Mouse (Mus musculus): ENCODE measurements at regions not wholly inside any gene's neighbourhood (a gene's known extent, or its start where the extent isn't known, plus 50 kb on each side); places are given as distances from the start of the nearest gene placed in this dataset.

DNA sequence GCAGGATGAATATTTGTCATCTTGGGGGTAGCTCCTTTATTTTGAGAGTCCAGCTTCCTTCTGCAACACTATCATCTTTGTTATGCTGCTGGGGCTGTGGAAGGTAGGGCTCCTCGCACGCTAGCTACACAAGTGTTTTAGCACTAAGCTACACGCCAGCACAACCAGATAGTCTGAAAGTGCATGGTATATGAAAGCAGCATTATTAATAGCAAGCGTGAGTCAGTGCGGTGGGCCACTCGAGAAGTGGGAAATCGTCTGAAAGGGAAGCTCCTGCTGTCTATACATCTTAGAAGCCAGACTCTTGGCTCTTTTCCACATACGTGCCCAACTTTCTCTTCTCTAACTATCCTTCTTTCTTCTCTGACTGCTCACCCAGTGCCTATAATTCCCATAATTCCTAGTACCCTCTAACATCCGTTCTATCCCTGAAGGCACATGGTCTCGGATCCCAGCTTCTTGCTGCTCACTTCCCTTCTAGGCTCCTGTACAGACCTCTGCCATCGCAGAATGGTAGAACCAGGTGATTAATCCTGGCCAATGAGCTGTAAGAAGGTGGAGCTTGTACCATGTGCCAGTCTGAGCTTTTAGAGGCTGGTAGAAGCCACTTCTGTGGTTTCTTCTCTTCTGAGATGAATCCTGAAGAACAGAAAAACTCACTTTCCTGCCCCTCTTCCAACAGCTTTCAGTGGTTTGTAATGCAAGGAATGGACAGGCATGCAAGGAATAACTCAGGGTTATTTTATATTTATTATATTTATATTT lies 55.5 kb downstream of the E030025P04Rik start:
- H3K27me3 ChIP-seq (ENCODE audit: insufficient read depth, low read length) = no peaks in the 10 kb centered on the region
- ATAC-seq (ENCODE audit: low FRiP score, low TSS enrichment) = no peak
- no peaks in the 10 kb centered on the region for H3K9me3 ChIP-seq (ENCODE audit: low read length)
- no peak overlapping the region for H3K27ac ChIP-seq (ENCODE audit: low read length)
- H3K9ac ChIP-seq (replicated peaks; ENCODE audit: low read length) = no peak overlapping the region
- H3K4me1 ChIP-seq (ENCODE audit: insufficient read depth, low read length) = no peaks in the 10 kb centered on the region
- no peak overlapping the region for H3K4me2 ChIP-seq (replicated peaks; ENCODE audit: low read depth, low read length)
- WGBS = 85% methylated on average over 11 of the region's 11 CpGs
- no peak overlapping the region for H3K4me3 ChIP-seq (ENCODE audit: low read length)
- no peaks in the 10 kb centered on the region for H3K36me3 ChIP-seq (ENCODE audit: insufficient read depth, low read length)

- H3K27ac ChIP-seq (ENCODE audit: low read length) = no peak overlapping the region
- H3K4me1 ChIP-seq (ENCODE audit: insufficient read depth, low read length) = no peaks in the 10 kb centered on the region
- H3K9me3 ChIP-seq (ENCODE audit: low read length) = no peaks in the 10 kb centered on the region
- no peak overlapping the region for H3K9ac ChIP-seq (replicated peaks; ENCODE audit: low read length)
- no peaks in the 10 kb centered on the region for H3K36me3 ChIP-seq (ENCODE audit: insufficient read depth, low read length)
- H3K4me2 ChIP-seq (replicated peaks; ENCODE audit: low read depth, low read length) = no peak overlapping the region
- H3K27me3 ChIP-seq (ENCODE audit: insufficient read depth, low read length) = no peaks in the 10 kb centered on the region
- 91% methylated on average over 4 of the region's 4 CpGs for WGBS
- ATAC-seq (ENCODE audit: low FRiP score, low TSS enrichment) = no peak
- no peak overlapping the region for H3K4me3 ChIP-seq (ENCODE audit: low read length)
These were observed 62.2 kb downstream of the E030025P04Rik start for GRCm38 (mm10) chr11:109081957-109082356.

DNA sequence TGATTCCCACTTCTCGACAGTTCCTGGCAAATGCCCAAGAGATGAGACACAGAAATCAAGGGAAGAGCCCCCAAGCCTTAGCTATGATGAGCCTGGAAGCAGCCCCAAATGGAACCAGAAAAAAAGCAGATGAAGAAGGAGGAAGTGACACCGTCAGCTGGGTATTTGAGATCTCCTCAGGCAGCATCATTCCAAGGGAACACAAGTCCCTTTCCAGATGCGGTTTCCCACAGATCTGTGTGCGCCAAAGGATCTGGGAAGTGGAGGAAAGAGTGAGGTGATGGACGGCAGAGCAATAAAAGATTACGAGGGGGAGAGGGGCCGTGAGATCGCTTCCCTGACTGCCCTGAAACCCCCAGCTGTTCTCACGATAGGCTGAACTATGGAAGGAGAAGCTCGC lies 62.7 kb downstream of the E030025P04Rik start:
- Histone ChIP-seq H3K27me3 (ENCODE audit: insufficient read depth, low read length) (no peaks in the 10 kb centered on the region), H3K27ac (ENCODE audit: low read length) (no peak overlapping the region), H3K9ac (replicated peaks; ENCODE audit: low read length) (no peak overlapping the region), H3K4me1 (ENCODE audit: insufficient read depth, low read length) (no peaks in the 10 kb centered on the region), H3K36me3 (ENCODE audit: insufficient read depth, low read length) (no peaks in the 10 kb centered on the region), H3K4me3 (ENCODE audit: low read length) (no peak overlapping the region), H3K9me3 (ENCODE audit: low read length) (no peaks in the 10 kb centered on the region), H3K4me2 (replicated peaks; ENCODE audit: low read depth, low read length) (no peak overlapping the region)
- ATAC-seq (ENCODE audit: low FRiP score, low TSS enrichment) = no peak
- 20% methylated on average over 10 of the region's 10 CpGs for WGBS

- Histone ChIP-seq H3K4me1 (ENCODE audit: insufficient read depth, low read length) (no peaks in the 10 kb centered on the region), H3K36me3 (ENCODE audit: insufficient read depth, low read length) (no peaks in the 10 kb centered on the region), H3K9ac (replicated peaks; ENCODE audit: low read length) (no peak overlapping the region), H3K4me3 (ENCODE audit: low read length) (no peak overlapping the region), H3K4me2 (replicated peaks; ENCODE audit: low read depth, low read length) (no peak overlapping the region), H3K27ac (ENCODE audit: low read length) (no peak overlapping the region), H3K9me3 (ENCODE audit: low read length) (no peaks in the 10 kb centered on the region), H3K27me3 (ENCODE audit: insufficient read depth, low read length) (no peaks in the 10 kb centered on the region)
- 65% methylated on average over 9 of the region's 9 CpGs for WGBS
- ATAC-seq (ENCODE audit: low FRiP score, low TSS enrichment) = no peak
These were observed 63.2 kb downstream of the E030025P04Rik start for GRCm38 (mm10) chr11:109080847-109081415.

- Histone ChIP-seq H3K9me3 (ENCODE audit: low read length) (no peaks in the 10 kb centered on the region), H3K4me3 (ENCODE audit: low read length) (no peak overlapping the region), H3K36me3 (ENCODE audit: insufficient read depth, low read length) (no peaks in the 10 kb centered on the region), H3K9ac (replicated peaks; ENCODE audit: low read length) (no peak overlapping the region), H3K27me3 (ENCODE audit: insufficient read depth, low read length) (no peaks in the 10 kb centered on the region), H3K27ac (ENCODE audit: low read length) (no peak overlapping the region), H3K4me2 (replicated peaks; ENCODE audit: low read depth, low read length) (no peak overlapping the region), H3K4me1 (ENCODE audit: insufficient read depth, low read length) (no peaks in the 10 kb centered on the region)
- 89% methylated on average over 4 of the region's 4 CpGs for WGBS
- ATAC-seq (ENCODE audit: low FRiP score, low TSS enrichment) = no peak
These were observed 64.7 kb downstream of the E030025P04Rik start for GRCm38 (mm10) chr11:109079466-109079865.

GRCm38 (mm10) chr11:109076587-109077417 lies 67.4 kb downstream of the E030025P04Rik start:
- no peak for ATAC-seq (ENCODE audit: low FRiP score, low TSS enrichment)

DNA sequence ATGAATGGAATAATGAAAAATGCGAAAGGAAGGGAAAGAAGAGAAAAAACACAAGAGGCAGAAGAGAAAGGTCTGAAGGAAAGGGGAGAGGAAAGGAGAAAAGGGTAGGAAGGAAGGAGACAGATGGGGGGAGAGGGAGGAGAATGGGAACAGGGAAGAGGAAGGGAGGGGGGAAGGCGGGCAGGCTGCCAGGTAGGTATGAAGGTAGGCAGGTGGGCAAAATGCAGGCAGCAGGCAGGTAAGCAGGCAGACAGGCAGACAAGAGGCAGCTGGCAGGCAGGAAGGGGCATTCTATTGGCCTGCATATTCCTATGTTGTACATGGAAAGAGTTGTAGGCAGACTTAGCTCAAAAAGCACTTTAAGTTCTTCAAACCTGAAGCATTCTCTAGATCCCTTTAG lies 72.8 kb downstream of the E030025P04Rik start:
- Histone ChIP-seq H3K27me3 (ENCODE audit: insufficient read depth, low read length) (peaks cover 14% of the 10 kb centered on the region), H3K4me3 (ENCODE audit: low read length) (no peak overlapping the region), H3K4me1 (ENCODE audit: insufficient read depth, low read length) (peaks cover 13% of the 10 kb centered on the region; the same call in 1 of the 2 replicates), H3K4me2 (replicated peaks; ENCODE audit: low read depth, low read length) (no peak overlapping the region), H3K27ac (ENCODE audit: low read length) (no peak overlapping the region), H3K9ac (replicated peaks; ENCODE audit: low read length) (no peak overlapping the region), H3K9me3 (ENCODE audit: low read length) (no peaks in the 10 kb centered on the region), H3K36me3 (ENCODE audit: insufficient read depth, low read length) (no peaks in the 10 kb centered on the region)
- WGBS = 59% methylated on average over 2 of the region's 2 CpGs
- ATAC-seq (ENCODE audit: low FRiP score, low TSS enrichment) = no peak

More at GRCm38 (mm10) chr11:109076587-109077417, 67.4 kb downstream of the E030025P04Rik start:
- no peak overlapping the region for H3K4me2 ChIP-seq (replicated peaks; ENCODE audit: low read depth, low read length)
- no peaks in the 10 kb centered on the region for H3K36me3 ChIP-seq (ENCODE audit: insufficient read depth, low read length)
- H3K27me3 ChIP-seq (ENCODE audit: insufficient read depth, low read length) = no peaks in the 10 kb centered on the region
- H3K9me3 ChIP-seq (ENCODE audit: low read length) = no peaks in the 10 kb centered on the region
- no peak overlapping the region for H3K27ac ChIP-seq (ENCODE audit: low read length)
- no peaks in the 10 kb centered on the region for H3K4me1 ChIP-seq (ENCODE audit: insufficient read depth, low read length)
- no peak overlapping the region for H3K4me3 ChIP-seq (ENCODE audit: low read length)
- WGBS = 71% methylated on average over 19 of the region's 19 CpGs
- no peak overlapping the region for H3K9ac ChIP-seq (replicated peaks; ENCODE audit: low read length)

DNA sequence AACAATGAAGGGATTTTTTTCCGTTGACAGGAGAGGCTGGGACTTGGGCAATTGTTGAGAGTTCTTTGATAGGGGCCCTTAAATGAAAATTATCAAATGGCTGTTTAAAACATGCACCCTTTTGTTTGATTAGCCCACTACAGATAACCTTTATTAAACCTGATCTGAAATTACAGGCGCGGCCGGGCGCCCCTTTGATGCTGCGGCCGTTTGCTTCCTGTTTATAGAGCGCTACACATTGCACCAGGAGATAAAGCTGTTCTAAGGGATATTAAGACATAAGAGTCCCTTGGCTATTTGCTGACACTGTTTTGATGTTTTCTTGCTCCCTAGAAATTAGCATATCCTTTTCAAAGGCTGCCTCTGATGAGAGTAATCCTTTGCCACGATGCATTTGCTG lies 73.8 kb downstream of the E030025P04Rik start:
- H3K9me3 ChIP-seq (ENCODE audit: low read length) = no peaks in the 10 kb centered on the region
- H3K27ac ChIP-seq (ENCODE audit: low read length) = no peak overlapping the region
- H3K9ac ChIP-seq (replicated peaks; ENCODE audit: low read length) = no peak overlapping the region
- no peaks in the 10 kb centered on the region for H3K36me3 ChIP-seq (ENCODE audit: insufficient read depth, low read length)
- H3K27me3 ChIP-seq (ENCODE audit: insufficient read depth, low read length) = peaks cover 14% of the 10 kb centered on the region
- WGBS = 33% methylated on average over 9 of the region's 9 CpGs
- H3K4me3 ChIP-seq (ENCODE audit: low read length) = no peak overlapping the region
- no peak overlapping the region for H3K4me2 ChIP-seq (replicated peaks; ENCODE audit: low read depth, low read length)
- no peak for ATAC-seq (ENCODE audit: low FRiP score, low TSS enrichment)
- H3K4me1 ChIP-seq (ENCODE audit: insufficient read depth, low read length) = peaks cover 13% of the 10 kb centered on the region; the same call in 1 of the 2 replicates

- Histone ChIP-seq H3K27me3 (ENCODE audit: insufficient read depth, low read length) (peaks cover 14% of the 10 kb centered on the region), H3K27ac (ENCODE audit: low read length) (no peak overlapping the region), H3K4me2 (replicated peaks; ENCODE audit: low read depth, low read length) (no peak overlapping the region), H3K9me3 (ENCODE audit: low read length) (no peaks in the 10 kb centered on the region), H3K36me3 (ENCODE audit: insufficient read depth, low read length) (no peaks in the 10 kb centered on the region), H3K4me1 (ENCODE audit: insufficient read depth, low read length) (peaks cover 13% of the 10 kb centered on the region; the same call in 1 of the 2 replicates), H3K9ac (replicated peaks; ENCODE audit: low read length) (no peak overlapping the region), H3K4me3 (ENCODE audit: low read length) (no peak overlapping the region)
- 41% methylated on average over 6 of the region's 6 CpGs for WGBS
- ATAC-seq (ENCODE audit: low FRiP score, low TSS enrichment) = no peak
These were observed 74.9 kb downstream of the E030025P04Rik start for GRCm38 (mm10) chr11:109069326-109069709.
